Mouse (Mus musculus) mouse trophoblast stem cell (cell line): ENCODE results near the gene Colca2.

Source experiments
- in situ Hi-C, 2 experiments: fragments of 300-500 bp; cut with MseI, MboI; formaldehyde crosslinking; loops; 2 replicates in 1 of 2; 3 replicates in 1 of 2; pipeline ENCODE4 v1.15.1; 2025

Gene Colca2

DNA sequence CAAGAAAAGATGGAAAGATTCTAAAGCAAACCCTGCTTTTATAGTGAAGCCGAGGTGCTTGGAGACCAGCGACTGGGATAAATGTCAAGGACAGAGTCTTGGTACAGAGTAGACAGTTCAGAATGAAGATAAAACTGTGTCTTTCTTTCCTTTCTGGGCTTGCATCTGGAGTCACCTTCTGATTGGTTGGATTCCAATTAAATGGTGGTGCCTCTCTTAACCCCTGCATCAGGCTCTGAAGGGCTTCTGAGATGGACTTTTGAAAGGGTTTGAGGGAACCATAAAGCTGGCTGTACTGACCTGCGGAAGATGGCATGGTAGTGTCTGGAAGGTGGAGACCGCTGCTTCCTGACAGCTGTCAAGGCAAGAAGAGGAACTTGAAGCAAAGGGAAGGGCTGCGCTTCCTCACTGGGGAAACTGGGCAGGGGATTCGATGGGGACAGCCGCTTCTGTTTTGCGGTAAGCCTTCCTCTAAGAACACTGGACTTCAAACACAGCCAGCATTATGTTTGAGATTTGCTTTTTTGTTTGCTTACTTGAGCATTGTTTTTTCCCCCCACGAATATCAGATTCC is 4.7 kb downstream of the Colca2 start:
- in situ Hi-C loops = no loop called here

DNA sequence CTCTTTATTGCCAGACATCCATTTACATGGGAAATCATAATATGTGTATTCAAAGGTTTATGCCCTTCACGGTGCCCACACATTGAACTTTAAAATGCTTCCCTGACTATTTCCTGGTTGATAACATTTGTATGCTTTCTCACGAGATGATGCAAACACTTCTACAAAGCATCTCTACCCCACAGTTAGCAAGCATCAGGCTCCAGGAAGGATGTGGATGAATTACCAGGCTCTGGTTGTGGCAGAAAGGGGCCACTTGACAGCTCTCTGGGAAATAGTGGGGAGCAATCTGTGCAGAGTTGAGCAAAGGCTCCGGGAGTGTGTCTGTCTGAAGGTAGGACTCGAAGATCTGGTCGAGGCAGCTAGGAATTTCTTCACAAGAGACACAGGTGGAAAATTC is 6.3 kb downstream of the Colca2 start:
- in situ Hi-C loops = no loop called here

DNA sequence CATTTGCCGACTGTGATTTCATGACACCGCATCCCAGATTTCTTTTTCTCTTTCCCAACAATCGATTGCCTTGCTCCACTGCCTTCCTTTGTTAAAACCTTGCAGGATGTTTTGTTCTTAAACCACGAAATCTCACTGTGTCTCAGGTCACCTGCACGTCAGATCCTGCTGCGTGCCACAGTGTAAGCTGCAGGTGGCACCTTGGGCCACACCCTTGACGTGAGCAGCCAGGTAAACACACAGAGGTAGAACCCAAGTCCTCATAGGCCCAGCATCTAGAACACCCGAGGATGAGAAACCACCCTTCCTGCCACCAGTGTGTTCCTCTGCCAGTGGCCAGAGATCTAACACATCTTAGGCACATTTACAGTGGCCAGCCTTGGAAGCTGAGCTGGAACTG is 7.3 kb downstream of the Colca2 start:
- in situ Hi-C loops = no loop called here

DNA sequence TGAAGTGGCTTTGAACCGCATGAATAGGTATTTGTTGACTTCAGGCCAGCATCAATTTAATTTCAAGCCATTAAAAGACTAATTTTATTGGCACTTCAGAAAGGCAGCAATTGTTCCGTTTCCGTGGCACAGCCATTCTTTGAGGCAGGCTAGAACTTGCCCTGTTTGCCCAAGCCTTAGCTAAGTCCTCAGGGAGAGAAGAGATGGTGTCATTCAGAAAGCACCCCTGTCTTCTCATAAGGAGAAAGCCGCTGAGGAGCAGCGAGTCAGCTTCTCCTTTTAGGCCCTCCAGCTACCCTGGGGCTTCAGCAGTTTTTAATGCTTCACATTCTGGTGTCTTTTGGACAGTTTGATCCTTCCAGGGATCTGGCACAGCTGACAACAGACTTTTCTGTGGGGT is 9.5 kb downstream of the Colca2 start:
- in situ Hi-C loops = no loop called here

DNA sequence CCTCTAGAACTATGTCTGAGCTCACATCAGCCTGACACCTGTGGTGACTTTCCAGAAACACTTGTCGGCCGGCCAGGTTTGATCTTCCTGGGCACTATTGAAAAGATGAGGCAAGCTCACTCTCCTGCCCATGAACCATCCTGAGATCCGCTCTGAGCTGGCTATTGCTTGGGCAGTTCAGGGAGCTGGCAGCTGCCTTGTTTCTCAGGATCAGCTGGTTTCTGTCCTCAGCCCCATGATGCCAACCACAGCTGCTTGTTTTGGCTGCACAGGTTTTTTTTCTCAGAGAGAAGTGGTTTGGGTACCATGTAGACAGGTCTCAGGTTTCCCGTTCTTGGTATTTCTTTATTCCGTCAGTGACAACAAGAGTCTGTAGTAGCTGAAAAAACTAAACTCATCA is 19.9 kb downstream of the Colca2 start:
- in situ Hi-C loops = no loop called here

DNA sequence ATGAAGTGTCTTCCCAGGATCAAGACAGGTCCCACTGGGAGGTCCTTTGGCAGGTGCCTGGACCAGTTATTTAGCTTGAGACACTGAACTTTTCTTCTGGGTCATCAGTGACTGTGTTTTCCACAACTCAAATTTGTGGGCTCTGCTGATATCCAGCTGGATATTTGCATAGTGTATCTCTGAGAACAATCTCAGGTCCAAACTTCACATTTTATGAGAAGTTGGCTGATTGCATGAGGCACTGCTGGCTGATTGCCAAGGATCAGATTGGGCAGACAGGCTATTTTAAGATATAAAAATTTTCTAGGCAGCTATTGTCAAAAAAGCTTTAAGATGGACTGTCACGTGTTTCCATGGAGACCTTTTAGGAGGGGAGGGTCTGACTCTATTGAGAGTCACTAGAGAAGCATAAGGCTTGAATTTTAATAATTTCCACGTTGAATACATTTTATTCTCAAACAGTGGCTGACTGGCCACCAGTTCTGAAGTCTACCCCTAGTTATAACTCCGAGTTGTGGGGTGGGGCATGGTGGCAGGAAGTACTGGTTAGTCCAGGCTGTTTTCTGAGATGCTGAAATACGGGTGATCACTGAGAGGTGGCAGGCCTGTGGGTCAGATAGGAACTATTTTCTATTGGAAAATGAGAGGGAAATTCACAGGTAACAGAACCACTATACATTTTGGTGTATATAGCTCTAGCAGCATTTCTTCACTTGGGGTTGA is 21.4 kb downstream of the Colca2 start:
- in situ Hi-C loops = no loop called here

DNA sequence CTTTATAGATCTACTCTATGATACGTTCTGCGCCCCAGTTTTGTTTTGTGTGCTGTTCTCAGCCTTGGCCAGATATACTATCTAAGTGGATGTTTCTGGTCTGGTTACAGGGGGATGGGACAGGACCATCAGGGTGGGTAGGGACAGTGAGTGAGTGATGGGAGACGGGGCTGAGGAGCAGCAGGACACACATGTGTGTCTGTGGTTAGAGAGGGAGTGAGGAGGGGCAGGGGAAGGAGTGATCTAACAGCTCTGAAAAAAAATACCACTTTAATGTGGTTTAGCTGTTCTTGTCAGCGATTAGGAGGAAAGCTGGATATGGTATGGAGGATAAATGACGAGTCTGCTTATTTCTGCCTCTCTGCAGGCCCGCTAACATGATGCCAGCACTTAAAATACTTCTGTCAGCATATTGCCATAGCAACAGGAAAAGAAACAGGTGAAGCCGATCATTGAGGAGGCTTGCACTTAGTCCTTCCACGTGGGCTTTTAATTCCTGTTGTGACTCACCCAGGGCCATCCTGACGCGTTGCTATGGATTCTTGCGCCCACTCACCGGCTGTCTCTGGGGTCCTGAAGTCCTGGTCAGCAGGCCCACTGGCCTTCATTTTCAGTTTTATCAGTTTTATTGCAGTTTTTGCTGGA is 39.5 kb downstream of the Colca2 start:
- in situ Hi-C loops = no loop called here

DNA sequence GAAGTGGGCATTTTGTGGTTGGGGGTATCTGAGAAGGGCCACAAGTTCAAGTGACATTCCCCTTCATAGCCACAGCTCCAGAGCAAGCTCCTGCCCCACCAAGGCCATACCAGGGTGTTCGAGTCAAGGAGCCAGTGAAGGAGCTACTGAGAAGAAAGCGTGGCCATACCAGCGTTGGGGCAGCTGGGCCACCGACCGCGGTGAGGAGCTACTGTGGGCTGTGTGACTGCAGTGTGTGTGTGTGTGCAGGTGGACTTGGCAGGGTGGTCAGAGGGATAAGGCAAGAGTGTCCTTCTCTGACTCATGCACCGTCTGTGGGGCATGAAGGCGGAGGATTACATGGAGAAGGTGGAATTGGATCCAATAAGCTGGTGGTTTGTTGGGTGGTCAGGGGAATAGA is 46.2 kb downstream of the Colca2 start:
- in situ Hi-C loops = no loop called here

DNA sequence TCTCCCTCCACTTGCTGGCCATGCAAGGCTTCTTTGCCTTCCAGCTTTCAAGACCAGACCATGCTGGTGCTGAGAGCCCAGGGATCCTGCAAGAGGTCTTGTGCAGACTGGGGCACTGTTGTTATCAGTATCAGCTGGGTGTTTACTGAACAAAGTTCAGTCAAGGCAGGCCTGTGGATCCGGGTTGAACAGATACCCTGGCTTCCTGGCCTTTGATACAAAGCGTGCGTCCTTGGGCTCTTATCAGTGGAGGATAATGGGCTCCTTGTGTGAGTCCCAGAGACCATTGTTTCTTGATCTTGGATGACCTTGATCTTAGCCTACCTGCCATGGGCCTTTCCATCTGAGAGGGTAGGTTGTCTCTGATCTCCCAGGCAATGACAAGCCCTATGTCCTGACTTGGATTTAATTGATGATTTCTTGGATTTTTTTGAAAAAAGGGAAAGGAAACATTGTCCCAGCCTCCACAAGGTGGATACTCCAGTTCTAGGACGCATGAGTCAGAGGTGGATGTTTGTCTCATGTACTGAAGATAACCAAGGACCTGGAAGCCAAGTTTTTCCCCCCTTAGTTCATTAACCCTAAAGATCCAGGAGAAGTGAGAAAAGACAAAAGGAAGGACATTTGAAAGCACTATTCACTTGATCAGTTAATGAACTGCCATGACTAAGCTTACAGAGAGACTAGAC is 47.5 kb downstream of the Colca2 start:
- in situ Hi-C loops = no loop called here

DNA sequence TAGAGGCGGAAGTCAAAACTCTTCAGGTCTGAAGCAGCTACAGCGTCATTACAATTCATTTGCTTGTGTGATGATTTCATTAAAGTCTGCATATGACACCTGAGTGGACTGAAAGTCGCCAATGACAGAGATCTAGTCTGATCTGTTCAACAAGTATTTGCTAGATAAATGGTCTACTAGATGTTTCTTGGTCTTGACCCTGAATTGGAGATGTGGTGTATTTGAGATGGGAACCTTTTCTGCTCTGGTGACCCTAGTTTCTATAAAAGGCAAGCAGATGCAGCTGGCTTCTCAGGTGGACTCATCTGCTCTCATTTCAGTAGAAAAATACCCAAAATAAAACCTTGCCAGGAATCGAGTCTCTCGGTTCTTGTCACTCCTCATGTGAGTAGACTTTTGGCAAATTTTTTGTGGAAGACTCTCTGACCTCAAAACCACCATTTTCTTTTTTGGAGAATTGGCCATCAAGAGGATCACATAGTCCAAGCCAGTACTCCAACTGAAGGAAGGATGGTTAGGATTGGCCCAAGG is 52.7 kb downstream of the Colca2 start:
- in situ Hi-C loops = no loop called here
